Mouse (Mus musculus) lung, postnatal 0 days (tissue): ENCODE data around the gene Arl8a.

Experiments used
- CTCF ChIP-seq: IDR thresholded peaks from 2 replicates; pipeline ENCODE4 v1.5.1; 2016; ENCODE audit warnings: antibody characterized with exemption, mild to moderate bottlenecking
- EP300 ChIP-seq: IDR thresholded peaks from 2 replicates; pipeline ENCODE4 v1.6.1; 2016; ENCODE audit warnings: antibody characterized with exemption, mild to moderate bottlenecking, control low read depth

GRCm38 (mm10) chr1:135181880-135182623 lies 35.4 kb downstream of the Arl8a start:
- TF ChIP-seq CTCF (no peak), EP300 (no peak)
